In genomic region chr14:48754080-48754720, GRCm38 (mm10) we compare ENCODE assay signal across 15 mouse cellular contexts.
DNase-seq lines count a peak whose midpoint lies in the region; ATAC-seq lines count a peak whose summit lies in the region.
"Had no signal": no experiment of that assay in that cellular context is flagged by ENCODE, and none has a peak within 500 bp of the region (broad histone marks: within the 10 kb centered on the region; RNA-seq: fewer than 3 reads in every experiment).

No protein-coding gene starts in this region.

- 15% methylated on average over 11 of the region's 11 CpGs for WGBS in embryonic facial prominence, embryonic 10.5 days
- 17% methylated on average over 11 of the region's 11 CpGs for WGBS in limb, embryonic 10.5 days
- WGBS in neural tube, embryonic 12.5 days = 10% methylated on average over 11 of the region's 11 CpGs
- WGBS in kidney, embryonic 15.5 days = 21% methylated on average over 11 of the region's 11 CpGs

- DNase-seq in WW6 (ENCODE audit: low read depth, low spot score) = peak; percentile 59
- DNase-seq in embryonic facial prominence, embryonic 10.5 days (ENCODE audit: low spot score) = peak; percentile 12
- no peak for DNase-seq in limb, embryonic 10.5 days (ENCODE audit: low spot score)
- DNase-seq in kidney, postnatal 4 days = no peak
- no peak for DNase-seq in kidney, postnatal 10 days
- no peak for DNase-seq in ovary, postnatal 14 days (ENCODE audit: low spot score)
- DNase-seq: cerebellum, adult 11-12 months; gastrocnemius, postnatal 25 days; kidney, postnatal 36 days; lung, postnatal 10 days; right cerebral cortex, adult 18-20 months; thymus, adult 2 months had no signal

- no peak overlapping the region for H3K9ac ChIP-seq in neural tube, embryonic 12.5 days
- no peak overlapping the region for H3K9ac ChIP-seq in kidney, embryonic 15.5 days
- H3K9ac ChIP-seq: liver, embryonic 12.5 days had no signal

- H3K4me2 ChIP-seq in neural tube, embryonic 12.5 days (replicated peaks) = peak overlapping the region; percentile 28
- no peak overlapping the region for H3K4me2 ChIP-seq in kidney, embryonic 15.5 days
- H3K4me2 ChIP-seq: liver, embryonic 12.5 days had no signal

- ATAC-seq in neural tube, embryonic 12.5 days (ENCODE audit: low FRiP score, low read depth) = peak; percentile 72
- ATAC-seq in kidney, embryonic 15.5 days (replicated peaks; ENCODE audit: low FRiP score) = no peak
- ATAC-seq: liver, embryonic 12.5 days had no signal

- no peak overlapping the region for H3K4me3 ChIP-seq in embryonic facial prominence, embryonic 10.5 days
- no peak overlapping the region for H3K4me3 ChIP-seq in limb, embryonic 10.5 days
- no peak overlapping the region for H3K4me3 ChIP-seq in neural tube, embryonic 12.5 days
- no peak overlapping the region for H3K4me3 ChIP-seq in kidney, embryonic 15.5 days (replicated peaks)
- H3K4me3 ChIP-seq: liver, embryonic 12.5 days had no signal

- no peak overlapping the region for H3K27ac ChIP-seq in embryonic facial prominence, embryonic 10.5 days (replicated peaks)
- peak overlapping the region; percentile 36; the same call in 1 of the 2 replicates for H3K27ac ChIP-seq in limb, embryonic 10.5 days
- H3K27ac ChIP-seq in neural tube, embryonic 12.5 days = no peak overlapping the region
- no peak overlapping the region for H3K27ac ChIP-seq in kidney, embryonic 15.5 days
- H3K27ac ChIP-seq: liver, embryonic 12.5 days had no signal

- no peaks in the 10 kb centered on the region for H3K9me3 ChIP-seq in embryonic facial prominence, embryonic 10.5 days
- H3K9me3 ChIP-seq in limb, embryonic 10.5 days (replicated peaks) = no peaks in the 10 kb centered on the region
- H3K9me3 ChIP-seq in neural tube, embryonic 12.5 days = no peaks in the 10 kb centered on the region
- H3K9me3 ChIP-seq in kidney, embryonic 15.5 days (replicated peaks) = no peaks in the 10 kb centered on the region
- H3K9me3 ChIP-seq: liver, embryonic 12.5 days had no signal

- peaks cover 34% of the 10 kb centered on the region for H3K4me1 ChIP-seq in embryonic facial prominence, embryonic 10.5 days
- peaks cover 37% of the 10 kb centered on the region for H3K4me1 ChIP-seq in limb, embryonic 10.5 days
- H3K4me1 ChIP-seq in neural tube, embryonic 12.5 days = peaks cover 20% of the 10 kb centered on the region
- H3K4me1 ChIP-seq in kidney, embryonic 15.5 days = 0 out of 2 replicates have a peak, but pooled peaks cover 8% of the 10 kb centered on the region
- H3K4me1 ChIP-seq: liver, embryonic 12.5 days had no signal

- H3K27me3 ChIP-seq in embryonic facial prominence, embryonic 10.5 days (replicated peaks; ENCODE audit: low read depth, poor library complexity, severe bottlenecking) = peaks cover 59% of the 10 kb centered on the region
- H3K27me3 ChIP-seq in limb, embryonic 10.5 days (ENCODE audit: low read depth, poor library complexity, severe bottlenecking) = peaks cover 36% of the 10 kb centered on the region
- H3K27me3 ChIP-seq in neural tube, embryonic 12.5 days (replicated peaks) = peaks cover 12% of the 10 kb centered on the region
- peaks cover 61% of the 10 kb centered on the region for H3K27me3 ChIP-seq in kidney, embryonic 15.5 days

- no peaks in the 10 kb centered on the region for H3K36me3 ChIP-seq in embryonic facial prominence, embryonic 10.5 days (replicated peaks)
- no peaks in the 10 kb centered on the region for H3K36me3 ChIP-seq in limb, embryonic 10.5 days
- H3K36me3 ChIP-seq in neural tube, embryonic 12.5 days = no peaks in the 10 kb centered on the region
- H3K36me3 ChIP-seq in kidney, embryonic 15.5 days = no peaks in the 10 kb centered on the region
- H3K36me3 ChIP-seq: liver, embryonic 12.5 days had no signal

Comparison
In these comparisons a context has a peak if more than half of its experiments do, and no peak if none do; other contexts are left out.
1. DNase-seq: peak in WW6 (single experiment) and embryonic facial prominence, embryonic 10.5 days (single experiment); none in limb, embryonic 10.5 days (single experiment), kidney, postnatal 4 days (0 of 2), kidney, postnatal 10 days (single experiment) and ovary, postnatal 14 days (single experiment).